Mouse (Mus musculus) intestine, postnatal 0 days (tissue): ENCODE measurements around the gene Arpin. TPM values are rescaled to one million over a fixed set of nuclear protein-coding genes. Genes with fewer than 3 reads are reported as not detected.

Experiments
- ATAC-seq: fragments of 200-750 bp; cut with Nextera tagmentation; 2 replicates; pipeline ENCODE4 v1.8.0; 2017; ENCODE audit warnings: mild to moderate bottlenecking, moderate TSS enrichment, moderate library complexity
- H3K27ac ChIP-seq: fragments of 300-500 bp; sonication (generic); 2 replicates; pipeline ENCODE4 v1.5.1; 2014; ENCODE audit warnings: mild to moderate bottlenecking, low read depth, low read length, moderate library complexity
- H3K27me3 ChIP-seq: fragments of 300-500 bp; sonication (generic); replicated peaks from 2 replicates; pipeline ENCODE4 v1.6.1; 2014; ENCODE audit warnings: low read length, mixed read lengths; ENCODE audit not compliant: control insufficient read depth, insufficient read depth
- H3K36me3 ChIP-seq: fragments of 300-500 bp; sonication (generic); 2 replicates; pipeline ENCODE4 v1.6.1; 2014; ENCODE audit warnings: mild to moderate bottlenecking, moderate library complexity; ENCODE audit not compliant: control insufficient read depth, insufficient read depth
- H3K4me1 ChIP-seq: fragments of 300-500 bp; sonication (generic); replicated peaks from 2 replicates; pipeline ENCODE4 v1.6.1; 2014; ENCODE audit warnings: antibody characterized with exemption, low read length, mixed read lengths; ENCODE audit not compliant: control insufficient read depth, insufficient read depth
- H3K4me2 ChIP-seq: fragments of 300-500 bp; sonication (generic); replicated peaks from 2 replicates; pipeline ENCODE4 v1.6.1; 2014; ENCODE audit warnings: low read depth, mild to moderate bottlenecking, moderate library complexity
- H3K4me3 ChIP-seq: fragments of 300-500 bp; sonication (generic); 2 replicates; pipeline ENCODE4 v1.5.1; 2014; ENCODE audit warnings: low read depth, low read length
- H3K9ac ChIP-seq: fragments of 300-500 bp; sonication (generic); 2 replicates; pipeline ENCODE4 v1.6.1; 2014; ENCODE audit warnings: mild to moderate bottlenecking, low read depth, low read length
- H3K9me3 ChIP-seq: fragments of 300-500 bp; sonication (generic); 2 replicates; pipeline ENCODE4 v1.6.1; 2016; ENCODE audit warnings: mixed run types; ENCODE audit not compliant: control insufficient read depth
- CTCF ChIP-seq: sonication (generic); IDR thresholded peaks from 2 replicates; pipeline ENCODE4 v1.5.1; 2016; ENCODE audit warnings: low read depth, mild to moderate bottlenecking, control low read depth, antibody characterized with exemption, moderate library complexity
- WGBS: fragments of 180-500 bp; shearing (Covaris S2); extraction: QIAGEN DNeasy Blood & Tissue Kit; methylation state at CpG from one replicate; pipeline ENCODE4 v1.1.7; 2014; 5-methylcytosine and 5-hydroxymethylcytosine counted together
- polyA plus RNA-seq: library from polyadenylated mRNA; unstranded; fragments of >200 nt; fragmentation: Nextera tagmentation; extraction: Ambion mirVana; gene quantifications from 2 replicates; pipeline ENCODE4 v1.2.1, GENCODE M21; 2015

Gene Arpin
- polyA plus RNA-seq = 36.1 and 37.5 TPM in 2 replicates

GRCm38 (mm10) chr7:79934862-79935510 is at the start of gene Arpin:
TSS of gene Arpin (minus strand) at chr7:79935359.
- 1% methylated on average over 32 of the region's 32 CpGs for WGBS
- peaks cover 3% of the 10 kb centered on the region; the same call in 1 of the 2 replicates for H3K4me1 ChIP-seq
- H3K4me2 ChIP-seq = peak within 1 kb of the TSS; percentile 95
- peak within 1 kb of the TSS; percentile 97 for H3K27ac ChIP-seq
- H3K27me3 ChIP-seq = no peaks in the 10 kb centered on the region
- no peaks in the 10 kb centered on the region for H3K9me3 ChIP-seq
- peak; percentile 84 for ATAC-seq
- H3K9ac ChIP-seq = peak within 1 kb of the TSS; percentile 83
- peak within 1 kb of the TSS; percentile 62 for H3K4me3 ChIP-seq
- peaks cover 13% of the 10 kb centered on the region; the same call in 1 of the 2 replicates for H3K36me3 ChIP-seq
- TF ChIP-seq CTCF = peak; percentile 29; the same call in 1 of the 2 replicates

GRCm38 (mm10) chr7:79975316-79975715 is 40.2 kb upstream of the Arpin start:
- no peak for TF ChIP-seq CTCF
- Histone ChIP-seq H3K9me3 (no peaks in the 10 kb centered on the region), H3K36me3 (no peaks in the 10 kb centered on the region), H3K4me2 (no peak overlapping the region), H3K4me1 (no peaks in the 10 kb centered on the region), H3K27me3 (no peaks in the 10 kb centered on the region), H3K9ac (no peak overlapping the region), H3K27ac (no peak overlapping the region), H3K4me3 (no peak overlapping the region)
- whole genome bisulfite sequencing = 87% methylated on average over 2 of the region's 2 CpGs
- no peak for ATAC-seq

- H3K4me1 ChIP-seq = no peaks in the 10 kb centered on the region
- H3K9ac ChIP-seq = no peak overlapping the region
- H3K4me3 ChIP-seq = no peak overlapping the region
- no peak for ATAC-seq
- no peaks in the 10 kb centered on the region for H3K36me3 ChIP-seq
- no peak overlapping the region for H3K4me2 ChIP-seq
- H3K9me3 ChIP-seq = no peaks in the 10 kb centered on the region
- no peak for TF ChIP-seq CTCF
- 80% methylated on average over 5 of the region's 5 CpGs for WGBS
- H3K27me3 ChIP-seq = no peaks in the 10 kb centered on the region
- no peak overlapping the region for H3K27ac ChIP-seq
Measured at GRCm38 (mm10) chr7:79972195-79972594, 37.0 kb upstream of the Arpin start.

- no peak overlapping the region for H3K27ac ChIP-seq
- H3K4me2 ChIP-seq = no peak overlapping the region
- no peak overlapping the region for H3K9ac ChIP-seq
- H3K27me3 ChIP-seq = no peaks in the 10 kb centered on the region
- no peak for TF ChIP-seq CTCF
- H3K36me3 ChIP-seq = no peaks in the 10 kb centered on the region
- no peak for ATAC-seq
- H3K4me1 ChIP-seq = no peaks in the 10 kb centered on the region
- WGBS = 46% methylated on average over 1 of the region's 1 CpGs
- H3K4me3 ChIP-seq = no peak overlapping the region
- H3K9me3 ChIP-seq = no peaks in the 10 kb centered on the region
Measured at GRCm38 (mm10) chr7:79970336-79970735, 35.2 kb upstream of the Arpin start.

- no peak overlapping the region for H3K4me2 ChIP-seq
- no peaks in the 10 kb centered on the region for H3K4me1 ChIP-seq
- no peak overlapping the region for H3K27ac ChIP-seq
- TF ChIP-seq CTCF = no peak
- no peaks in the 10 kb centered on the region for H3K9me3 ChIP-seq
- no peaks in the 10 kb centered on the region for H3K36me3 ChIP-seq
- no peak overlapping the region for H3K9ac ChIP-seq
- no peaks in the 10 kb centered on the region for H3K27me3 ChIP-seq
- no peak for ATAC-seq
- WGBS = 79% methylated on average over 6 of the region's 6 CpGs
- no peak overlapping the region for H3K4me3 ChIP-seq
Measured at GRCm38 (mm10) chr7:79968326-79968725, 33.2 kb upstream of the Arpin start.

GRCm38 (mm10) chr7:79961600-79961999 is 26.4 kb upstream of the Arpin start:
- Histone ChIP-seq H3K4me1 (no peaks in the 10 kb centered on the region), H3K4me2 (no peak overlapping the region), H3K9ac (no peak overlapping the region), H3K36me3 (no peaks in the 10 kb centered on the region), H3K9me3 (no peaks in the 10 kb centered on the region), H3K4me3 (no peak overlapping the region), H3K27me3 (no peaks in the 10 kb centered on the region), H3K27ac (no peak overlapping the region)
- ATAC-seq = no peak
- 57% methylated on average over 1 of the region's 1 CpGs for WGBS
- TF ChIP-seq CTCF = peak; percentile 27; the same call in 1 of the 2 replicates
